Mouse (Mus musculus) forebrain, postnatal 0 days (tissue): ENCODE results near the gene Slc6a18. TPM values are rescaled to one million over a fixed set of nuclear protein-coding genes. Genes with fewer than 3 reads are reported as not detected.

Experiments
- ATAC-seq: fragments of 200-750 bp; cut with Nextera tagmentation; 2 replicates; pipeline ENCODE4 v1.8.0; 2017; ENCODE audit warnings: mild to moderate bottlenecking, moderate library complexity
- DNase-seq: peaks from one replicate; pipeline ENCODE4 v3.0.0-alpha.2; 2015
- H3K27ac ChIP-seq: fragments of 300-500 bp; sonication (generic); 2 replicates; pipeline ENCODE4 v1.5.1; 2014; ENCODE audit warnings: low read depth, mild to moderate bottlenecking, antibody characterized with exemption, low read length, moderate library complexity, mixed read lengths
- H3K27me3 ChIP-seq: fragments of 300-500 bp; sonication (generic); 2 replicates; pipeline ENCODE4 v1.6.1; 2014; ENCODE audit warnings: mild to moderate bottlenecking, low read length, mixed read lengths; ENCODE audit not compliant: insufficient read depth
- H3K36me3 ChIP-seq: fragments of 300-500 bp; sonication (generic); 2 replicates; pipeline ENCODE4 v1.6.1; 2014; ENCODE audit warnings: mild to moderate bottlenecking, moderate library complexity; ENCODE audit not compliant: insufficient read depth
- H3K4me1 ChIP-seq: fragments of 300-500 bp; sonication (generic); 2 replicates; pipeline ENCODE4 v1.6.1; 2014; ENCODE audit warnings: antibody characterized with exemption; ENCODE audit not compliant: insufficient read depth
- H3K4me2 ChIP-seq: fragments of 300-500 bp; sonication (generic); 2 replicates; pipeline ENCODE4 v1.6.1; 2014; ENCODE audit warnings: low read depth, mild to moderate bottlenecking, moderate library complexity
- H3K4me3 ChIP-seq: fragments of 300-500 bp; sonication (generic); 2 replicates; pipeline ENCODE4 v1.5.1; 2014; ENCODE audit warnings: low read depth, low read length, mixed read lengths
- H3K9ac ChIP-seq: fragments of 300-500 bp; sonication (generic); 2 replicates; pipeline ENCODE4 v1.6.1; 2014; ENCODE audit warnings: mild to moderate bottlenecking
- H3K9me3 ChIP-seq: fragments of 300-500 bp; sonication (generic); 2 replicates; pipeline ENCODE4 v1.6.1; 2016; ENCODE audit warnings: low read length
- CTCF ChIP-seq: sonication (generic); IDR thresholded peaks from 2 replicates; pipeline ENCODE4 v1.5.1; 2016; ENCODE audit warnings: antibody characterized with exemption, control low read depth, low read depth
- WGBS: fragments of 180-500 bp; shearing (Covaris S2); extraction: QIAGEN DNeasy Blood & Tissue Kit; methylation state at CpG from one replicate; pipeline ENCODE4 v1.1.7; 2014; 5-methylcytosine and 5-hydroxymethylcytosine counted together
- polyA plus RNA-seq: library from polyadenylated mRNA; unstranded; fragments of >200 nt; fragmentation: Nextera tagmentation; extraction: Ambion mirVana; gene quantifications from 2 replicates; pipeline ENCODE4 v1.2.1, GENCODE M21; 2015
- total RNA-seq: library from RNA; depleted of rRNA; stranded (reverse); fragments of >200 nt; gene quantifications from 2 replicates; pipeline ENCODE4 v1.2.3, GENCODE M21; 2014; rRNA removed

Slc6a18 gene
- total and polyA plus RNA-seq, 2 experiments from 2014 or later: not detected

DNA sequence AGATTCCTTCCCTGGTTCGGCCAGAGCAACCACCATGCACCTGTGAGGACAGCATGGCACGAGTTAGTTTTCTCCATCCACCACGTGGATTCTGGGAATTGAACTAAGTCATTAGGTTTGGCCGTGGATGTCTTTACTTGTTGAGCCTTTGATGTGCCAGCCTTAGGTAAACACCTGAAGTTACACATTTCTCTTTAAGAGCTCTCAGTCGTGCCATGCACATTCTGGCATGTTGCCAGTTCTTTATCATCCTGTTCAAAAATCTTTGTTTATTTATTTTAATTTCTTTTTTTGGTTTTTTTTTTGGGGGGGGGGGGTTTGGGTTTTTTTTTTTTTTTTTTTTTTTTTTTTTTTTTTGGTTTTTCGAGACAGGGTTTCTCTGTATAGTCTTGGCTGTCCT lies 40.0 kb downstream of the Slc6a18 start:
- Histone ChIP-seq H3K36me3 (peaks cover 20% of the 10 kb centered on the region), H3K27ac (no peak overlapping the region), H3K4me3 (no peak overlapping the region), H3K9ac (no peak overlapping the region), H3K4me2 (no peak overlapping the region), H3K4me1 (no peaks in the 10 kb centered on the region), H3K27me3 (no peaks in the 10 kb centered on the region), H3K9me3 (no peaks in the 10 kb centered on the region)
- DNase-seq (no peak), ATAC-seq (no peak)
- TF ChIP-seq CTCF: no peak
- WGBS: 89% methylated on average over 5 of the region's 6 CpGs

GRCm38 (mm10) chr13:73631837-73632236 lies 46.0 kb downstream of the Slc6a18 start:
- Histone ChIP-seq H3K36me3 (peaks cover 13% of the 10 kb centered on the region), H3K27ac (no peak overlapping the region), H3K4me1 (peaks cover 16% of the 10 kb centered on the region), H3K4me2 (no peak overlapping the region), H3K4me3 (no peak overlapping the region), H3K9me3 (no peaks in the 10 kb centered on the region), H3K27me3 (no peaks in the 10 kb centered on the region), H3K9ac (no peak overlapping the region)
- TF ChIP-seq CTCF: no peak
- DNase-seq (no peak), ATAC-seq (no peak)
- WGBS: 96% methylated on average over 3 of the region's 3 CpGs

GRCm38 (mm10) chr13:73628586-73629113 lies 49.2 kb downstream of the Slc6a18 start:
- H3K9me3 ChIP-seq: no peaks in the 10 kb centered on the region

GRCm38 (mm10) chr13:73626745-73627549 lies 50.9 kb downstream of the Slc6a18 start, which contains the start of gene Tert:
Gene Tert, plus strand, starts transcription at chr13:73626911.
- Histone ChIP-seq H3K4me1 (peaks cover 21% of the 10 kb centered on the region), H3K27me3 (no peaks in the 10 kb centered on the region), H3K9me3 (no peaks in the 10 kb centered on the region), H3K27ac (peak within 1 kb of the TSS; percentile 59; the same call in 1 of the 2 replicates), H3K4me2 (peak within 1 kb of the TSS; percentile 95), H3K4me3 (peak within 1 kb of the TSS; percentile 54), H3K9ac (peak within 1 kb of the TSS; percentile 74), H3K36me3 (peaks cover 9% of the 10 kb centered on the region; the same call in 1 of the 2 replicates)
- peak; percentile 68 for TF ChIP-seq CTCF
- DNase-seq (peak; percentile 73), ATAC-seq (peak; percentile 86)
- 8% methylated on average over 47 of the region's 47 CpGs for WGBS

More at GRCm38 (mm10) chr13:73628586-73629113, 49.2 kb downstream of the Slc6a18 start:
- Histone ChIP-seq H3K27ac (no peak overlapping the region), H3K36me3 (0 out of 2 replicates have a peak, but pooled peaks cover 2% of the 10 kb centered on the region), H3K4me3 (no peak overlapping the region), H3K4me1 (peaks cover 21% of the 10 kb centered on the region), H3K4me2 (no peak overlapping the region), H3K27me3 (no peaks in the 10 kb centered on the region), H3K9ac (no peak overlapping the region)
- ATAC-seq (no peak), DNase-seq (peak; percentile 13)
- TF ChIP-seq CTCF: no peak
- WGBS: 56% methylated on average over 11 of the region's 11 CpGs

- peak overlapping the region; percentile 54 for H3K4me3 ChIP-seq
- peaks cover 21% of the 10 kb centered on the region for H3K4me1 ChIP-seq
- ATAC-seq (no peak), DNase-seq (no peak)
- no peaks in the 10 kb centered on the region for H3K9me3 ChIP-seq
- no peaks in the 10 kb centered on the region for H3K27me3 ChIP-seq
- 45% methylated on average over 6 of the region's 6 CpGs for WGBS
- H3K4me2 ChIP-seq: peak overlapping the region; percentile 95
- TF ChIP-seq CTCF: no peak
- H3K9ac ChIP-seq: peak overlapping the region; percentile 74
- peaks cover 15% of the 10 kb centered on the region; the same call in 1 of the 2 replicates for H3K36me3 ChIP-seq
- H3K27ac ChIP-seq: no peak overlapping the region
Measured at GRCm38 (mm10) chr13:73626410-73626744, 51.4 kb downstream of the Slc6a18 start.

- Histone ChIP-seq H3K4me3 (no peak overlapping the region), H3K4me1 (no peaks in the 10 kb centered on the region), H3K9ac (no peak overlapping the region), H3K36me3 (peaks cover 68% of the 10 kb centered on the region), H3K4me2 (no peak overlapping the region), H3K27ac (no peak overlapping the region), H3K9me3 (no peaks in the 10 kb centered on the region), H3K27me3 (no peaks in the 10 kb centered on the region)
- DNase-seq: peak; percentile 18
- ATAC-seq: no peak; the same call in 1 of the 2 replicates
- WGBS: 75% methylated on average over 6 of the region's 6 CpGs
- peak; percentile 46 for TF ChIP-seq CTCF
Measured at GRCm38 (mm10) chr13:73620637-73621036, 57.2 kb downstream of the Slc6a18 start.

GRCm38 (mm10) chr13:73618406-73618805 lies 59.4 kb downstream of the Slc6a18 start:
- no peaks in the 10 kb centered on the region for H3K27me3 ChIP-seq
- no peaks in the 10 kb centered on the region for H3K9me3 ChIP-seq
- no peaks in the 10 kb centered on the region for H3K4me1 ChIP-seq
- H3K36me3 ChIP-seq: peaks cover 90% of the 10 kb centered on the region
- no peak overlapping the region for H3K27ac ChIP-seq
- no peak overlapping the region for H3K9ac ChIP-seq
- no peak for TF ChIP-seq CTCF
- no peak overlapping the region for H3K4me2 ChIP-seq
- H3K4me3 ChIP-seq: no peak overlapping the region
- DNase-seq (no peak), ATAC-seq (no peak)
- WGBS: 95% methylated on average over 5 of the region's 5 CpGs

Other genes with a start within 250 kb of the Slc6a18 start
- gene Lpcat1, start 210.8 kb downstream of the Slc6a18 start, total RNA-seq: 136 and 144 TPM in 2 replicates
- gene Lpcat1, start 210.8 kb downstream of the Slc6a18 start, polyA plus RNA-seq: 76.5 and 87.2 TPM in 2 replicates
- 1.6 and 5.1 TPM in 2 replicates for gene Slc6a3, start 141.3 kb downstream of the Slc6a18 start, total RNA-seq
- gene Slc6a3, start 141.3 kb downstream of the Slc6a18 start, polyA plus RNA-seq: 0.59 and 1.3 TPM in 2 replicates
- gene Clptm1l, start 74.0 kb downstream of the Slc6a18 start, total RNA-seq: 127 and 132 TPM in 2 replicates
- gene Clptm1l, start 74.0 kb downstream of the Slc6a18 start, polyA plus RNA-seq: 107 and 131 TPM in 2 replicates
- 6.5 and 8.9 TPM in 2 replicates for gene Tert, start 51.1 kb downstream of the Slc6a18 start, total RNA-seq
- gene Tert, start 51.1 kb downstream of the Slc6a18 start, polyA plus RNA-seq: 0.86 and 2.4 TPM in 2 replicates
- gene Slc6a19, start 26.8 kb upstream of the Slc6a18 start, total RNA-seq: 0.15 and 0.43 TPM in 2 replicates
- gene Slc6a19, start 26.8 kb upstream of the Slc6a18 start, polyA plus RNA-seq: 0.13 and 0.22 TPM in 2 replicates
- 4.5 and 14.8 TPM in 2 replicates for gene Slc12a7, start 55.1 kb upstream of the Slc6a18 start, total RNA-seq
- gene Slc12a7, start 55.1 kb upstream of the Slc6a18 start, polyA plus RNA-seq: 3.7 and 4.9 TPM in 2 replicates
- 27.8 and 35.3 TPM in 2 replicates for gene Nkd2, start 169.6 kb upstream of the Slc6a18 start, total RNA-seq
- gene Nkd2, start 169.6 kb upstream of the Slc6a18 start, polyA plus RNA-seq: 15.2 TPM in 2 replicates